Mouse (Mus musculus) limb, embryonic 14.5 days (tissue): ENCODE data around the gene Psmb5. TPM values are rescaled to one million over a fixed set of nuclear protein-coding genes. Genes with fewer than 3 reads are reported as not detected.

Experiments
- ATAC-seq: fragments of 200-750 bp; cut with Nextera tagmentation; 2 replicates; pipeline ENCODE4 v1.8.0; 2017; ENCODE audit warnings: low read depth, moderate number of reproducible peaks, moderate TSS enrichment; ENCODE audit not compliant: low FRiP score
- DNase-seq: peaks from one replicate; pipeline ENCODE4 v3.0.0-alpha.2; 2015; ENCODE audit warnings: low spot score
- H3K27ac ChIP-seq: fragments of 300-500 bp; sonication (generic); replicated peaks from 2 replicates; pipeline ENCODE4 v1.5.1; 2014; ENCODE audit warnings: low read depth, mild to moderate bottlenecking, low read length, moderate library complexity, mixed read lengths
- H3K27me3 ChIP-seq: fragments of 300-500 bp; sonication (generic); 2 replicates; pipeline ENCODE4 v1.6.1; 2014; ENCODE audit warnings: low read length, mixed read lengths; ENCODE audit not compliant: control insufficient read depth, insufficient read depth
- H3K36me3 ChIP-seq: fragments of 300-500 bp; sonication (generic); 2 replicates; pipeline ENCODE4 v1.6.1; 2014; ENCODE audit warnings: mild to moderate bottlenecking, low read length, moderate library complexity, mixed read lengths; ENCODE audit not compliant: control insufficient read depth, insufficient read depth
- H3K4me1 ChIP-seq: fragments of 300-500 bp; sonication (generic); 2 replicates; pipeline ENCODE4 v1.6.1; 2014; ENCODE audit warnings: antibody characterized with exemption, low read length, mixed read lengths; ENCODE audit not compliant: control insufficient read depth, insufficient read depth
- H3K4me2 ChIP-seq: fragments of 300-500 bp; sonication (generic); replicated peaks from 2 replicates; pipeline ENCODE4 v1.6.1; 2014; ENCODE audit warnings: low read depth, mild to moderate bottlenecking, low read length, moderate library complexity; ENCODE audit not compliant: severe bottlenecking
- H3K4me3 ChIP-seq: fragments of 300-500 bp; sonication (generic); replicated peaks from 2 replicates; pipeline ENCODE4 v1.5.1; 2014; ENCODE audit warnings: low read length
- H3K9ac ChIP-seq: fragments of 300-500 bp; sonication (generic); 2 replicates; pipeline ENCODE4 v1.6.1; 2014; ENCODE audit warnings: mild to moderate bottlenecking, low read depth, low read length, moderate library complexity; ENCODE audit not compliant: severe bottlenecking
- H3K9me3 ChIP-seq: fragments of 300-500 bp; sonication (generic); 2 replicates; pipeline ENCODE4 v1.6.1; 2016; ENCODE audit warnings: low read length; ENCODE audit not compliant: control insufficient read depth
- POLR2A ChIP-seq: fragments of 200-500 bp; IDR thresholded peaks from 2 replicates; pipeline ENCODE4 v1.8.0; 2012; ENCODE audit warnings: inconsistent platforms, mild to moderate bottlenecking, moderate library complexity, borderline replicate concordance; ENCODE audit not compliant: insufficient read depth, insufficient read length; ENCODE audit errors: extremely low read depth
- WGBS: fragments of 180-500 bp; shearing (Covaris S2); extraction: QIAGEN DNeasy Blood & Tissue Kit; methylation state at CpG from one replicate; pipeline ENCODE4 v1.1.7; 2014; 5-methylcytosine and 5-hydroxymethylcytosine counted together
- polyA plus RNA-seq, 2 experiments: library from polyadenylated mRNA; depleted of rRNA in 1 of 2; stranded (reverse) in 1 of 2; unstranded in 1 of 2; fragments of >200 nt; fragmentation: Nextera tagmentation in 1 of 2; extraction: Ambion mirVana in 1 of 2; gene quantifications; 2 replicates each; pipeline versions ENCODE4 v1.2.1 to v1.2.3; 2012 to 2014

Psmb5 gene
- polyA plus RNA-seq, 2 experiments, result 196 to 375 TPM

DNA sequence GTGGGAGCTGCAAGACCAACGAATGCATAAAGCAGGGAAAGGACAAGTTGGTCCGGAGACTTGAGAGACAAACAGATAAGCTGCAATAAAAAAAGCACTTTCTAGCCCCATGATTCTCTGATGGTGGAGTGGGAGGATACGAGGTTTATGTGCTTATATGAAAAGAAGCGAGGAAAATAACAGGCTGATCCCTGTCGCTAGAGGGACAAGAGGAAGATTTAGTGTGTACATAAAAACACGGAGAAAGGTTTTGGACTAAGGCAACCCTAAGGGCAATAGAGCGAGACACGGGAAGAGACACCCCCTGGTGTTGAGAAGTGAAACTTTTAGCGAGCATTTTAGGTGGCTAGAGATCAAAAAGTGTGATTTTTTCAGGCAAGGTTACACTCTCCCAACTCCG, 39.8 kb downstream of the Psmb5 start:
- Histone ChIP-seq H3K27me3 (no peaks in the 10 kb centered on the region), H3K4me3 (peak overlapping the region; percentile 96)
- peak; percentile 41 for ATAC-seq

DNA sequence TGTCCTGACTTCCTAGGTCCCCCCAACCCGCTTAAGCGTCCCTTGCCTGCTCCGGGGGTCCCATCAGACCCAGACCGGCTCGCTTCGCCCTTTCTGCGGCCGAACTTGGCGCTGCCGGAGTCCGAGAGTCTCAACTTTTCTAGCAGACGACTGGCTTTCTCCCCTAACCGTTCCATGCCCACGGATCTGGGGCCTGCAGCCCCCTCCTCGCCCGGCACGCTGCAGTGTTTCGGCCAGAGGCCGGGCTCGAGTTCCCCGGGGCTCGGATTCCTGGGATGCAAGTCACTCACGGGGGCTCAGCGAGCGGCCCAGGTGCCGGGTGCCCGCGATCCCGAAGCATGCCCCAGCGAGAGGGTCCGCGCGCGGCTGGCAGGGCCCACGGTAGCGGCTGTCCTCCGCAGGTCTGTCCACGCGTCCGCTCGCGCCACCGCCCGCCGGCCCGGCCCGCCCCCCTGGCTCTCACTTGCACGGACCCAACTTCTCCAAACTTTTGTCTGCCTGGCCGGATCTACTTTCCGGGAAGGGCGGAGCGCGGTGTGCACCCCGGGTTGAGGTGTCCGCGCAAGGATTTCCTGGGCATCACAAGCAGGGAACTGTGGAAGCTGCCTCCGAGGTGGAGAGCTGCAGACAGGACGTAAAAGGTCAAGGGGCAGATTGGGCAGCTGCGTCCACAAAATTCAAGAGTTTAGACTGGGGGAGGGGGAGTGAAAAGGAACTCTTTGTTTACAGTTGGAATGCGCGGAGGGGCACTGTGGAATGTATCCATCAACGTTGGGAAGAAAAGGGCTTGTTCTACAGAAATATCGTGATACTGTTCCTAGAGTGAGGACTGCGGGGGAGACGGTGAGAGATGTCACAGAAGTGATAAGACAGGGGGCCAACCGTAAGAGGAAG, 40.5 kb downstream of the Psmb5 start, which contains the start of gene Ajuba:
Ajuba (minus strand) TSS at position 470 of the 894 bp plus-strand sequence.
- under 1% methylated on average over 61 of the region's 66 CpGs for WGBS
- Histone ChIP-seq H3K27me3 (no peaks in the 10 kb centered on the region), H3K36me3 (peaks cover 12% of the 10 kb centered on the region), H3K4me3 (peak within 1 kb of the TSS; percentile 96), H3K4me2 (peak within 1 kb of the TSS; percentile 72), H3K9ac (peak within 1 kb of the TSS; percentile 92), H3K27ac (peak within 1 kb of the TSS; percentile 89), H3K4me1 (peaks cover 31% of the 10 kb centered on the region), H3K9me3 (no peaks in the 10 kb centered on the region)
- DNase-seq (peak; percentile 91), ATAC-seq (peak; percentile 81)
- TF ChIP-seq POLR2A, result peak; percentile 69; the same call in 1 of the 2 replicates

More for the DNA sequence above, 39.8 kb downstream of the Psmb5 start:
- peak overlapping the region; percentile 92 for H3K9ac ChIP-seq
- peak overlapping the region; percentile 89 for H3K27ac ChIP-seq
- DNase-seq, result peak; percentile 83
- no peaks in the 10 kb centered on the region for H3K9me3 ChIP-seq
- peaks cover 11% of the 10 kb centered on the region for H3K36me3 ChIP-seq
- 1% methylated on average over 10 of the region's 10 CpGs for WGBS
- TF ChIP-seq POLR2A, result no peak
- peaks cover 24% of the 10 kb centered on the region for H3K4me1 ChIP-seq
- H3K4me2 ChIP-seq, result peak overlapping the region; percentile 72

DNA sequence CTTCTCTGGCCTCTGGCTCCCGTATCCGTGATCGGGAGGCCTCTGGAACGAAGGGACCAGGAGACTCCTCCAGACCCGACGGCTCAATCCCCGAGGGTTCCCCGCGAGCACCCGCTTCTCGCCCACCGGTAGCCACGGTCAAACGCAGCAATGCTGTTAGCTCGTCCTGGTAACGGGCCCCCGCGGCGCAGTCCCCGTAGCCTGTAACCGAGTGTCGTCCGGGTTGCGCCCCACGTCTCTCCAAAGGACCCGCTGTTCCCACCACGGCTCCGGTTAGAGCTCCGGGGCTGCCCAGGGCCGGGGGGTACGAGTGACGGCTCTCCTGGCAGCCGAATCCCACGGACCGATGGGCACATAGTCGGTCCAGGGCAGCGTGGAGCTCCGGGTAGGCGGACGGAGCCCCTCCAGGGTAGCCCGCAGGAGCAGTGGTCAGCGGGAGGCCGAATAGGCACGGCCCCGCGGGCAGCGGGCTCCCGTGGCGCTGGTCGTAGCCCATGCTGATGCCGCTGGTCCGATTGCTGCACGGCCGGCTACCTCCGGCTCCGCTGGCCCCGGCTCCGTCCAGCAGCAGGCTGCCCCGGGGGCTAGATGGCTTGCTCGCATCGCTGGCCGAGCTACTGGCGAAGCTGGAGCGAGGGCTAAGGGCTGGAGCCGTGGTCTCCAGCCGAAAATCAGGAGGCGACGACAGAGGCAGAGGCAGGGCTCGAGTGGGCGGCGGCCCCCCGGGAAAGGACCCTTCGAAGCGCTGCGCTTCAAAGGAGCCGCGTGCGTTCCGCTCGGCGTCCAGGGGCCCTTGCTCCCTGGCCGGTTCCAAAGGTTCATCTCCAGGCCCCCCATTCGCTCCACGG, 41.4 kb downstream of the Psmb5 start:
- TF ChIP-seq POLR2A, result no peak
- DNase-seq, result no peak
- peak overlapping the region; percentile 96 for H3K4me3 ChIP-seq
- no peaks in the 10 kb centered on the region for H3K27me3 ChIP-seq
- peaks cover 21% of the 10 kb centered on the region for H3K36me3 ChIP-seq
- peaks cover 31% of the 10 kb centered on the region for H3K4me1 ChIP-seq
- peak overlapping the region; percentile 72 for H3K4me2 ChIP-seq
- peak overlapping the region; percentile 92 for H3K9ac ChIP-seq
- H3K9me3 ChIP-seq, result no peaks in the 10 kb centered on the region
- ATAC-seq, result no peak
- peak overlapping the region; percentile 89 for H3K27ac ChIP-seq
- WGBS, result under 1% methylated on average over 72 of the region's 84 CpGs

DNA sequence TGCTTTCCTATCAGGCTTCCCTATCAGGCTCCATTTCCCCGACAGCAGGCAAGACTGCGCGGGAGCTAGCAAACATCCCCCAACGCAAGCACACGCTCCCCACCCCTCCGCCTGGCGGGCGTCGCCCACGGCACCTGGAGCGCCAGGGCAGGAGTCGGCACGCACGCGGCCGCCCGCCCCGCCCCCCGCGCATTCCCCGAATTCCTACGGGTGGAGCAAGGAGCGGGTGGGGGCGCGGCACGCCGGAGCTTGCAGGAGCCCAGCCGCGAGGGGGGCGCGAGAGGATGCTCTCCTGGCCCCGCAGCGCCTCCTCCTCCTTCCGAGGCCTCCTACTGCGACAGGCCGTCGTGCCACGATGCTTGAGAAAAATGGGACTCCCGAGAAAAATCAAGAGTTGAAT, 42.2 kb downstream of the Psmb5 start:
- under 1% methylated on average over 32 of the region's 39 CpGs for WGBS
- ATAC-seq, result peak; percentile 48
- Histone ChIP-seq H3K4me1 (peaks cover 31% of the 10 kb centered on the region), H3K27ac (peak overlapping the region; percentile 89), H3K4me2 (peak overlapping the region; percentile 72), H3K9ac (peak overlapping the region; percentile 92), H3K27me3 (no peaks in the 10 kb centered on the region), H3K36me3 (peaks cover 29% of the 10 kb centered on the region), H3K4me3 (peak overlapping the region; percentile 96), H3K9me3 (no peaks in the 10 kb centered on the region)
- 0 out of 2 replicates have a peak, but pooled peaks have one; percentile 16 for TF ChIP-seq POLR2A
- peak; percentile 85 for DNase-seq

DNA sequence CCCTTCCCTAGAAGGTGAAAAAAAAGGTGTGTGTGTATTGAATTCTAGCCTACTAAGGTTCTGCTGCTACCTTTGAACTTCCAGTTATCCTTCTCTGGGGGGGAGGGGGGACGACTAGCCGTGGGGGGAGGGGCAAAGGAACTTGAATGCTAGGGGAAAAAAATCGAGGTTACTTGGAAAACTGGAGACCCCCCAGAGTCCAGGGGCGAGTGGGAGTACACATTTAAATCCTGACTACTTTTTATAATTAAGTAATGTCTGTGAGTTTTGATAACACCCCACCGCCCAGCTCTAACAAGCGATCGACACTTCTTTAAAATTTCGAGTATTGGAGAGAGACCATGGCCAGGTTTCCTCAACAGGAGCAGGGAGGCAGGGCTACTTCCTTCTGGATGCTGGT, 42.8 kb downstream of the Psmb5 start:
- peak overlapping the region; percentile 92 for H3K9ac ChIP-seq
- TF ChIP-seq POLR2A, result no peak
- H3K4me1 ChIP-seq, result peaks cover 31% of the 10 kb centered on the region
- 3% methylated on average over 8 of the region's 8 CpGs for WGBS
- peak overlapping the region; percentile 96 for H3K4me3 ChIP-seq
- peaks cover 35% of the 10 kb centered on the region for H3K36me3 ChIP-seq
- peak overlapping the region; percentile 53 for H3K27ac ChIP-seq
- no peaks in the 10 kb centered on the region for H3K27me3 ChIP-seq
- DNase-seq (no peak), ATAC-seq (no peak)
- no peaks in the 10 kb centered on the region for H3K9me3 ChIP-seq
- peak overlapping the region; percentile 72 for H3K4me2 ChIP-seq
